Mouse (Mus musculus): Measurements from ENCODE around the gene Dip2b.

Dip2b gene

DNA sequence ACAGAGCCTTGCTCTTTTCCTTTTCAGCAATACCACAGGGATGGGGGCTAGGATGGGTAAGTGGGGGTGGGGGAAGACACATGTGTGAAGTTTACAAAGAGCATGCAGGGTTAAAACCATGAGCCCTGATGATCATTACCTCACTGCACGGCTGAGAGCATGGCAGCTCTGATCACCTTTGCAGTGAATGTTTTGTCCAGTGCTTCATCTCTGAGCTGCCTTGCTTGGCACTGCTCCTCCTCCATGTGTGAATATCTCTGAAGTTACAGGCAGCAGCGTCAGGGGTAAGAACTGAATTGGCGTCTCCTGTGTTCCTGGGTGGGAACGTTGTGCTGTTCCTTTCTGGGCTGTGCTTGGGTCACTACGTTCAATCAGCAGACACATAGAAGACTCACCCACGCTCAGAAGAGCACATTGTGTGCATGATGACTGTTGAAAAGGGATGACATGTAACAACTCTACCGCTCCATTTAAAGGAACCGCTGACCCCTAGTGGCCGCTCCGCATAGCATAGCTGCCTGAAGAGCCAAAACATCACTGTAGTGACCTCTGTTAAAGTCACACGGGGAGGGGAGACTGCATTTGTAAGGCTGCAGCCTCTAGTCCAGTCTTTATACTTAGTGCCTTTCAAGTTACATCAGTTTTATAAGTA, 88.1 kb downstream of the Dip2b start:
- DNase-seq (ENCODE audit: low read depth, low spot score) = peak; percentile 59

DNA sequence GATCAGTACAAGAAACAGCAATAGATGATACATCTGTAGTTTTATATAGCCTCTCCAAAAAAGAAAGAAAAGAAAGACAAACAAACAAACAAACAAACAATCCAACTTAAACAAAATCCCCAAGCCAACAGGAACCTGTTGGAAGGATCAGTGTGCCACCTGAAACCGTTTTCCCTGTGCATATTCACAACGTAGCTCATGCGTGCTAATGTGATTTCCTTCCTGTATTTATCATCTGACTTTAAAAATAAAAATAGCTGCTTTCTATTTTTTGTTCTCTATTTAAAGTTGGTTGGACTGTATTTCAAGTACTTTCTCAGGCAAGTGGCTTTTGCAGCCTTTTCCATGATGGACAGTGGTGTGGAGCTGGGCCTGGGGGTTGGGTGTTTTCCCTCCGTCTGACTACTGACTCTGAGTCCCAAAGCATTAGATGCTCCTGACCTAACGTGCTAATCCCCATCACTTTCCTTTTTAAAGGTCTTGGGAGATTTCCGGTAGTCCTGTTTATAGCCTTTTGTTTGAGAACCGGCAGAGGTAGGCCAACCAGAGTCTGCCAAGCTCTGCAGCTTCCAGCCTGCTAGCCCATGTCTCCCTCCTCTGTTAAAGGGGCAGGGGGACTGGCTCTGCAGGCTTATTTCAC, 90.8 kb downstream of the Dip2b start:
- DNase-seq (ENCODE audit: low read depth, low spot score) = no peak

DNA sequence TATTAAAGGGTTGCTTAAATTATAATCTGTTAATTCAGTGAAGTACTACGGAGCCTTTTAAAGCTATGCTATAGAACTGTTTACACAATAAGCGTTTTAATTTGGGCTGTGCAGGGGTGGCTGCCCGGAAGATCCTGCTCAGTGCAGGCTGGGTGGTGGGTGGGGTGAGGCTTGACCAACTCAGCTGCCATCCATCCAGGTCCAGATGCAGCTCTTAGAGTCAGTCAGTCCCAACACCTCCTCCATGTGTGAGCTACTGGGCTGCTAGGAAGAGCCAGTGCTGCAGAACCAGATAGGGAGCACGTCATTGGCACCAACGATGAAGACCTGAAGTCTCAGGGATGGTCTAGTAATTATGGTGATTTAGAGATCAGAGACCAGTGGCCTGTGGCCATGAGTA, 101.2 kb downstream of the Dip2b start:
- DNase-seq (ENCODE audit: low read depth, low spot score) = no peak

DNA sequence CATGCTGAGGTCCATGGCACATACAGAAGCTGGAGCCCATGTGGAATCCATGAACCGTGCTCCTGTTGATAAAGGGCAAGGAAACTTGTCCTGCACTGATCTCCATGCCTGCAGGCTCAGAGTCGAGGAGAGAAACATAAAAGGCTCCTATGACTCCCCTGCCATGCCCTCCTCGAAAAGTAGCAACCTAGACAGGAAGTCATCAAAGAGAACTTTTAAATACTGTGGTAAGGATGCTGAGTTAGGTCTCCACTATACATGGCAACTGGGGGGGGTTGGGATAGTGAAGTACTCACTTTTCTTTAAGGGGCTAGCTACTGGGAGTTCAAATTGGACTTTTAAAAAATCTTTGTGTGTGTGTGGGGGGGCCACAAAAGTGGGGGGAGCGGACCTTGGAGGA, 102.0 kb downstream of the Dip2b start:
- no peak for DNase-seq (ENCODE audit: low read depth, low spot score)

DNA sequence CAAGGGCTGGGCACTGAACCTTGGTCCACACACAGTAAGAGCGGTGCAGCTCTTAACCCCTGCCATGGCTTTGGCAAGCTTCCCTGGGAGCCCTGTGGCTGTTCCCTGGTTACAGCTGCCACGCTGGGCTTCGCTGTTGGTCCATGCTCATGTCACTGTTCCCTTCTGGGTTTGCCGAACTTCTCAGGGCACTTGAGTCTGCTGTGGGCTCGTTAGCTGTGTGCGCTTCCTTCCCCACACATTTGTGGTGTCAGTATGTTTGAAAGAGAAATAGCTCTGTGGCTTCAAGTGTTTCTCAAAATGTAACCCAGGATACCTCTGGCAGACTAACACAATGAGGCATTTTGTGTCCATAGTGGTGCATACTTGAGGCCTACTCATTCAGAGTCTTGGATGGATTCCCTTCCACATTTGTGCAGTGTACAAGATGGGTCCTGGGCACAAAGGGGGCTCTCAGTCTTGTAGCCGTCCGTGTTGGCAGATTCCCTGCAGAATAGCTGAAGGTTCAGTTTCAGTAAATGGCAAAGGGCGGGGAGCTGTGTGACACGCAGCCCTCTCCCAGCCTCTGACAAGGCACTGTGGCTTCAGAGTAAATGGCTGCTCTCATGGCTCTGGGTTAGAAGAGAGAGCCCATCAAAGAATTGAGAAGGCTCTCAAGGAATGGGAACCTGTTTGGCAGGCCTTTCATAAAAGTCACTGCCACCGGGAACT, 104.8 kb downstream of the Dip2b start:
- DNase-seq (ENCODE audit: low read depth, low spot score) = no peak

DNA sequence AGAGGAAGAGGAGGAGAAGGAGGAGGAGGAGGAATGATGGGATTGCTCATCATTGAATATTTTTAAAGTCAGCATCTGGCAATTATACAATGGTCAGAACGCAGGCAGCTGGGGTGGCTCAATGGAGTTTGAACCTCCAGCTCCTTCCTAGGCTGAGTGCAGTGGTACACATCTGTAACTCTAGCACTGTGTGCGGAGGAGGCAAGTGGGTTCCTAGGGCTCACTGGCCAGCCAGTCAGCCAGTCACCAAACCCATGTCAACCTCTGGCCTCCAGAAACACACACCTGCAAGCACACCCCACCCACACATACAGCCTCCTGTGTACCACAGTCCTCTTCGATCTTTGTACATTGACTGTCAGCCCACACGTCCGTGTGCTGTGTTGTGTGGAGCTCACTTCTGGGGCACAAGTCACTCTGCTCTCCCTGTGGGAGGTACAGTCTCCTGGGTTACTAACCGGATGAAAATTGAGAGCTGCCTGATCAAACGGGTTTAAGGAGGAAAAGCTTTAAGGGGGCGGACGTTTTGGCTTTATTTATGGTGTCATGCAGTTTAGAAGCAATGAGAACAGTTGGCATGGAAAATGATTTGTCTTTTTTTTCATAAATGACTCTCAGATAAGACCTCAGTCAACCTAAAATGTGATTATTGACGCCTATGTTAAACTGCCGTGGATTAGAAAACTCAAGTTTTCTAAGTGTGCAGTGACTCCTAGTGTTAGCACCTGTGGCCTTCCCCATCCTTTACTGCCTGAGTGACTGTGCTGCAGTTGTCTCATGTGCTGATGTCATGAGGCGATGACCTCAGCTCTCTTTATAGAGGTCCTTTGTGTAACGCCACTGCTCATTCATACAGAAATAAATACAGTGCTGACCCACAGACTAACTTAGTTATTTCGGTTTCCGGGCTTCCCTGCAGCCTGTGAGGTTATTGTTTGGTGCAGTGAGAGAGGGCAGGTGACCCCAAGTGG, 106.7 kb downstream of the Dip2b start:
- no peak for DNase-seq (ENCODE audit: low read depth, low spot score)

DNA sequence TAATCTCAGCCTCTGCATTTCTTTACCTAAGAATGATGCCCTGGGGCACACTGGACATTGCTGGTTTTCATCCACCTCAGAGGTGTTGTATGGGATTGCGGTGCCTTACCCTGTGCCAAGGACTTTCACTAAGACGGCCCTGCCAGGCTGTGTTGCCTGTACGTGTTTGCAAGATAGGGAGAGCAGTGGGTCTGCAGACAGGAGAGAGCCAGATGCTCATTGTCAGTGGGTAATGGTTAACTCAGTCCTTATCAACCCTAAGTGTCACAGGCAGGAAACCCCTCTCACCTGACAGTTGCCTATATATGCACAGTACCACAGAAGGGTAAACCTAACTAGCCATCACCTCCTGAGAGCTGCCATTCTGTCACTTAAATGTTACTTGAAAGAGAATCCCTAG, 107.5 kb downstream of the Dip2b start:
- DNase-seq (ENCODE audit: low read depth, low spot score) = no peak

DNA sequence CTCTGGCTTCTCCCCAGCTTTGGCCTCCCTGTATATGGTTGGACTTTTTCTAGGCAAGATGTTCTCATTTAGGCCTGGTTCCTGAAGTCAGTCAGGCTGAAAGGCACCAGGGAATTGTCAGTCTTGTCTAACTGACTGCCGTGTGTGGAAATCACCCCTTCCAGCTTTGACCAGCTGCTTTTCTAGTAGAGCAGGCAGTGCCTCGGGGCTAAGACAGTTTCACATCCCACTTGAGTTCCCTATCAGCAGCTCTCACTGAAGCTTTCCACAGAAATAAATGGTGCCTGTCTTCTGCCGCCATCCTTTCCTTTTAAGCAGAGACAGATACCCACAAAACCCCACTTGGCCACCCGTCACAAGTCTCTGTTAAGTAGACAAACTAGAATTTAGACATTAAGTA, 112.1 kb downstream of the Dip2b start:
- DNase-seq (ENCODE audit: low read depth, low spot score) = no peak

DNA sequence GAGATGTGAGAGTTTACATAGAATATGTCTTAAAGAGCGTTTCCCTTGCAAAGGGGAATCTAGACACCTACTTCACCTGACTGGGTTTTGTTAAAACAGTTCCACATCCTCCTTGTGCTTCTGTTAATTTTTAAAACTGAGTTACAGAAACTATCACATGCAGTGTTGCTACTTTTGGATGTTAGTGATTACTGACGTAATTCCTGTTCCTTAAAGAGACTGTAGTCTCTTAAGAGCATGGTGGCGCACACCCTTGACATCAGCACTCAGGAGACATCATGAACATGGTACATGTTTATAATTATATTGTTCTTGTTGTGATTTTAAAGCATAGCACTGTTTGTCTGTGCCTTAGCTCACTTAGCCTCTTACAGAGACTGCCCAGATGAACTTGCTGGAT, 113.9 kb downstream of the Dip2b start:
- no peak for DNase-seq (ENCODE audit: low read depth, low spot score)

DNA sequence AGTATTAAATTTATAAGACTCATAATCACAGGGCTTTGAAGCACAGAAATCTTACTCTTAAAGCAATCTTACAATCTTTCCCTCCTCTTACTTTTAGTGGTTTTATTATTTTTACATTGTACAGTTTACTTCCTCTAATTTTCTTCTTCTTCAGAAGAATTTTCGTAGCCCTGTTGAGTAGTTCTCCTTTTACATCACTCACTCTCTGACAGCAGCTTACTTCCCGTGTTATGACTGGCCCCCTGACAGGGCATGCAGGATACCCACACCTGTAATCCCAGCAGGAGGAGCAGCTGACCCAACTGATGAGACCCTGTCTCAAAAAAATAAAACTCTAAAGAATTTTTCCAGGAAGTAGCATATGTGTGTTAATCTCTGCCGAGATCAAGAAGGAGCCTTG, 114.6 kb downstream of the Dip2b start:
- DNase-seq (ENCODE audit: low read depth, low spot score) = no peak

DNA sequence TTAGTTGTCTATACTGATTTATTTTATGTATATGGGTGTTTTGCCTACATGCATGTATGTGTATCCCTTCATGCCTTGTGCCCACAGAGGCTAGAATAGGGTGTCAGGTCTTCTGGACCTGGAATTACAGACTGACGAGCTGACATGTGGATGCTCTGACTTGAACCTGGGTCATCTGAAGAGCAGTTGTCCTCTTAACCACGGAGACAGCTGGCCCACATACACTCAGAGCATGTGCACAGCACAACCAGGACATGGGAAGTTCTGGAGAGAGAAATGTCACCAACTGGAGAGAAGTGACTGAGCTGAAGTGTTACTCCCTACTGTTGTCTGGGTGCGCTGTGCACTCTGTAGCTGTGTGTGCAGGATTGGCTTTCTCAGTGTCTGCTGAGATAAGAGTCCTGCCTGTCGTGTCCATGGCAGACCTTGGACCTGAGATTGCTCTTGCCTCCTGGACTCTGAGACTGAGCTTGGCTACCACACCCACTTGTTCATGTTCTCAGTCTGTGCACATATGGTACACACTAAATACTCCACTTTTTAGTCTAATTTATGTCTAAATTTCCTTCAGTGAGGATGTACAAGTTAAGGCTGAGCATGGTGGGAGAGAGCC, 117.7 kb downstream of the Dip2b start:
- DNase-seq (ENCODE audit: low read depth, low spot score) = no peak

DNA sequence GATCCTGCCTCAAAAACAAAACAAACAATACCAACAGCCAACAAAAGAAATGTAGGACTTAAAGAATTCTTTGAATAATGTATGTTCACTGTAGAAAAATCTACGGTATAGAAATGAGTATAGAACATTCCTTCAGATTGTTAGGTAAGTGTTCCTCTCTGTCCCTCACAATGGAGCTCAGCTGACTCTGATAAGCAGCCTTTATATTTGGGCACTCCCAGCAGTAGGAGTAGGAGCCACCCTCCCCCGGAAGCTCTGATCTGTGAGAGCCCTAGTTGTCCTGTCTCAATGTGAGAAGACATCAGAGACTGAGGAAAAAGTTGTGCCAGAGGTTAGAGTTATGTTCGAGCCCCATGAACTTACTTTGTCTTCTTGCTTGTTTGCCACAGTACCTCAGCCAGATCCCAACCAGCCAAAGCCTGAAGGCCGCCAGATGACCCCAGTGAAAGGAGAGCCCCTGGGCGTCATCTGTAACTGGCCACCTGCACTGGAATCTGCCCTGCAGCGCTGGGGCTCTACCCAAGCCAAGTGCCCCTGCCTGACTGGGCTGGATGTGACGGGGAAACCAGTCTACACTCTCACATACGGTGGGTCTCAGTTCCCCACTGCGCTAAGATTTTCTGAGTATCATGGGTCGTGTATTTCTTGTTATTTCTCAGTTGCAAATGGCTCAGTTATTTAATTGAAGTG, 118.5 kb downstream of the Dip2b start:
- DNase-seq (ENCODE audit: low read depth, low spot score) = no peak

DNA sequence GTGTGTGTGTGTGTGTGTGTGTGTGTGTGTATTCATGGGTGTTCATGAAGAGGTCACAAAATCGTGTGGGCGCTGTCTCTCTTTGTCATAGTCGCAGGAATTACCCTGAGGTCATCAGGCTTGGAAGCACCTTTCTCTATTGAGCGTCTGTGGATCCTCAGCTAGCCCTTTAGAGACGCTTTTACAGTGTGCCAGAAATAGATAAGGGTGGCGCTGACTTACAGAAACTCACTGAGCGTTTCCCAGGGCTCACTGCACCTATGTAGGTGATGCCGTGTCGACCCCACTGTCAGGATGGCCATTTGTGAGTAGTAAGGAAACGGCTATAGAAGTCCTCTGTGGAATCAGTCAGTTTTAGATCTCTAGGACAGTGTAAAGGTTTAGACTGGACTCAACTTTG, 120.5 kb downstream of the Dip2b start:
- no peak for DNase-seq (ENCODE audit: low read depth, low spot score)

DNA sequence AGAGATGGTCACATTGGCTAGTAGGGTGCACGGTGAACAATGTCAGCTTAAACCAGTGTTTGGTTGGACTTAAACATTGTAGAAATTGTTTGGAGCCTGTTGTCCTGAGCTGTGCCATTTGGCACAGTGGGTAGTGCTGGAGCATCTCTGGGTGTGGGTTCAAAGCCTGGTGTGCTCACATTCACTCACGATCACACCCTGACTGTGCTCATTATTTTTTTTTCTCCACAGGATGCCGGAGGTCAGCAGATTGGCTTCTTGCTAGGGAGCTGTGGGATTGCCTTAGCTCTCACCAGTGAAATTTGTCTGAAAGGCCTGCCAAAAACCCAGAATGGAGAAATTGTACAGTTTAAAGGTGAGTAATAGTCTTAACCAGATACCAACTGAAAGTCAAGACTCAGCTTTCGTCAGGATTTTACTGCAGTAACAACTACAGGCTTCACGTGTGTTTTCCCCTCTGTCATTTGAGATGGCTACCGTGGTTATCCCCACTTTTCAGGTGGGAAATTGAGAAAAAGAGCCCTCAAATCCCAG, 123.3 kb downstream of the Dip2b start:
- DNase-seq (ENCODE audit: low read depth, low spot score) = no peak

DNA sequence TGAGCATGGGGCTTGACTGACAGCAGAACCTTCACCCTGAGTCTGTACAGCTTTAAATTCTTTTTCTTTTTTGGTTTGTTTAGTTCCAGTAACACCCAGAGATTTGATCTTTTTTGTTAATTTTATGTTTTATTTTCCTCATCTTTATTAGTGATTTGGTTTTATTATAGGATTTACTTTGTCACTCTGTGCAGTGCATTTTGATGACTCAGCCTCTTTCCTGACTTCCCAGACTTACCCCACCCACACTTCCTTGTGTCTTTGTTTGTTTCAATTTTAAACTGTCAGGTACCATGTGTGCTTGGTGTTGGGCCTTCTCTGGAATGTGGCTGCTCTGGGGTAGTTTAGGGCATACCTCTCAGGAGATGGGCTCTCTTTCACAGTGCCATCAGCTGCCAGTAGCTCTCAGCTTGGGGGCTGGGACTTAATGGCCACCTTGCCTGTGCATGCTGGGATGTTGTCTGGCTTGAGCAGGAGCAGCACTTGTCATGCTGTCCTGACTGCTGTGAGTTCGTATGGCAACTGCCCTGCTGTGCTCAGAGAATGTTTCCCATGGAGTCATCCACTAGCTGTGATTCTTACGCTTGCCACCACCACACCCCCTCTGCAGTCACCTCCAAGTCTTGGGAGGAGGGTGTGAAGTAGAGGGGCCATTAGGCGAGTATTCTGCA, 125.1 kb downstream of the Dip2b start:
- DNase-seq (ENCODE audit: low read depth, low spot score) = no peak

DNA sequence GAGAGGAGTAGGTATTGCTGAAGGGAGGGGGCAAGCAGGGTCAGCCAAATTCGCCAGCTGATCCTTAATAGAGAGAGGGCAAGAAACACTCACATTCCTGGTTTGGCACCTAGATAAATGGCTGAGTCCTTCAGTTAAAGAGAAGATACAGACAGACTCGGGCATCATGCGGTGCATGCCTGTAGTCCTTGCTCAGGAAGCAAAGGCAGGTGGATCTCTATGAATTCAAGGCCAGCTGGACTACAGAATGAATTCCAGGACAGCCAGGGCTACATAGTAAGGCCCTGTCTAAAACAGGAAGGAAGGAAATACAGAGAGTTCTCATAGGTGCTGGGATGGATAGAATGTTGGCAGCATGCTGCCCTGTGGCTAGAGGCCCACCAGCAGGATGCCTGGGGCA, 128.0 kb downstream of the Dip2b start:
- no peak for DNase-seq (ENCODE audit: low read depth, low spot score)

DNA sequence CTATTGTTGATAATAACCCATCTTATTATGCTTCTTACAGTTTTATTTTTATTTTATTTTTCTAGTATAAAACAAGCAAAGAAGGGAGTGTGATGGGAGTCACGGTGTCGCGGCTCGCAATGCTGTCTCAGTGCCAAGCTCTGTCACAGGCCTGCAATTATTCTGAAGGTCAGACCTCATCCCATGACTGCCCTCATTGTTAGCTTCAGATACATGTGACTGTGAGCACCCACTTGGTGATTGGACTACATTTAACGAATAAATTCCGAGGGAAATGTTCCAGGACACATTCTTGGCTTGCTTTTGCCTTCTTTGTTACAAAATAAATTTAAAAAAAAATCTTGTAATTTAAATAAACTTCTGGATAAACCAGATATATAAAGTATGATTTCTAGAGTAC, 129.3 kb downstream of the Dip2b start:
- no peak for DNase-seq (ENCODE audit: low read depth, low spot score)

DNA sequence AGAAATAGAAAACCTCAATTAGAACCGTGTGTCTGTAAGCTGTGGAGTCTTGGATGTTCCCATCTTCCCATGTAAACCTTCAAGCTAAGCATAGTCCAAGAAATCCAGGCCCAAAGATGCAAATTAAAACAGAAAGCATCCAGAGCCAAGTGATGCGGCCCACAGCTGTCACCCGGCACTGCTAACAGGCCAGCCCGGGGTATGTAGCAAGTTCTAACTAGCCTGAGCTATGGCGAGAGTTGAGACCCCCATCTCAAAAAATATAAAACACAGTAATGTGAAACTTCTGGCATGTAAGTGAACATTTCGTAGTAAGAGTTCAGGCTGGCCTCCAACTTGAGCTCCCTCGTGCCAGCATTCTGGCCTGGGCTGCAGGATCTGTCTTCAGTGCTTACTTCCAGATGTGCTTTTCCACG, 129.7 kb downstream of the Dip2b start:
- no peak for DNase-seq (ENCODE audit: low read depth, low spot score)

DNA sequence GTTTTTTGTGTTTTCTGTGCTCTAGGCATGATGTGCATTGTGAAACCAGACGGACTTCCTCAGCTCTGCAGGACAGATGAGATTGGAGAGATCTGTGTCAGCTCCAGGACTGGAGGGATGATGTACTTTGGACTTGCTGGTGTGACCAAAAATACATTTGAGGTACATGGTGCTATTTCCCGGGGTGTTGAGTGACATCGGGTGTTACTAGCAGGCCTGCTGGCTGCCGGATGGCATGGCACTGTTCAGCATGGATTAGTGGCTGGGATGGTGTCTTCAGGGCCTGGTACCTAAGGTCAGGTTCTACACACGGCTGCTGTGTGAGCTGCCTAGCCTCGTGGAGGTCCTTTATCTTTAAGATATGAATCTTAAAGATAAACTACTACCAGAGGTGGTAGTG, 136.7 kb downstream of the Dip2b start:
- no peak for DNase-seq (ENCODE audit: low read depth, low spot score)

DNA sequence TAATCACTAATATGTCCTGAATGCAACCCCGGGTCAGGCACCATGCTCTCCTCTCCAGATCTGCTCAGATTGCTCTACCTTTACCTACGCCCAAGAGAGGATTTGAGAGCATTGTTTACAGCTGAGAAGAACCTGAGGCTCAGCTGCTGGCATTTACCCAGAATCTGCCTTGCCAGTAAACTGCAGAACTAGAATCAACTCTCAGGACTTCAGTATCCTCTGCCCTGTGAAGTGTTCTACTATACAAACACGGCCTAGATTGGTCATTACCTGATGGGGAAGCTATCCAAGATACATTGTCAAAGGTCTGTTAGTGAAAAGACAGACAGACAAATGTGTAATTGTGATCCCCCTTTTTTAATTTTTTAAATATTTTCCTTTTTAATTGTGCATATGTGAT, 138.7 kb downstream of the Dip2b start:
- DNase-seq (ENCODE audit: low read depth, low spot score) = no peak

Measured in retina, postnatal 7 days (tissue).